Mouse (Mus musculus) monocyte, adult 59 days (primary cell): ENCODE measurements around the gene Pate3. TPM values are rescaled to one million over a fixed set of nuclear protein-coding genes. Genes with fewer than 3 reads are reported as not detected.

Experiments
- total RNA-seq, 2 experiments: library from RNA; stranded (reverse); gene quantifications; one replicate each; pipeline ENCODE4 v1.2.4; 2023

Gene Pate3
- not detected for total RNA-seq

GRCm38 (mm10) chr9:35648102-35648501, at the start of gene Pate3:
Gene Pate3, minus strand, starts transcription at chr9:35648202.

GRCm38 (mm10) chr9:35687013-35687412, 39.0 kb upstream of the Pate3 start, which contains the start of gene Pate1:
Gene Pate1, minus strand, starts transcription at chr9:35687390.

DNA sequence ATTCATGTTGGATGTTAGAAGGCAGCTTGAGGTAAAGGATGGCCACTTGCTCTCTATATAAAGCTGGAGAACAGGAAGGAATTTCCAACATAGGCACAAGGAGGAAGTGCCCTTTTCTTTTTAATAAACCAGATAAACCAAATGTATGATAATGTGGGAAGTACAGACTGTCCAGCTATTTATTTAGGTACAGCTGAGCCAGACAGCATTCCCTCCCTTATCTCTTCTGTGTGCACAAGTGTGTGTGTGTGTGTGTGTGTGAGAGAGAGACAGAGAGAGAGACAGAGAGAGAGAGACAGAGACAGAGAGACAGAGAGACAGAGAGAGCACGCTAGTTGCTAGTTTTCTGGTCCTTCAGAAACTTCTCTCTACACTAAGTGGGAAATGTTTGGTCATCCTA, 36.2 kb downstream of the Pate3 start, which contains the start of gene Pate4:
Gene Pate4, minus strand, starts transcription at position 101 of the 400 bp plus-strand sequence.

Other genes with a start within 250 kb of the Pate3 start
- gene Cdon, start 227.1 kb downstream of the Pate3 start, total RNA-seq, result 1 to 10 TPM; 2.7 to 2.9 TPM
- gene Gm1113, start 129.9 kb downstream of the Pate3 start, total RNA-seq, result not detected
- gene Ddx25, start 89.7 kb downstream of the Pate3 start, total RNA-seq, result not detected
- gene Pus3, start 89.6 kb downstream of the Pate3 start, total RNA-seq, result 1 to 10 TPM; 8.0 to 9.8 TPM
- gene Pate2, start 77.9 kb downstream of the Pate3 start, total RNA-seq, result not detected
- gene Hyls1, start 77.8 kb downstream of the Pate3 start, total RNA-seq, result 1 to 10 TPM; 4.4 to 5.8 TPM
- gene Pate4, start 36.3 kb downstream of the Pate3 start, total RNA-seq, result not detected
- not detected for gene Pate1, start 39.2 kb upstream of the Pate3 start, total RNA-seq
- not detected for gene Gm17677, start 92.8 kb upstream of the Pate3 start, total RNA-seq
- not detected for gene Gm17727, start 129.9 kb upstream of the Pate3 start, total RNA-seq
- gene Gm27235, start 141.9 kb upstream of the Pate3 start, total RNA-seq, result not detected
- not detected for gene D730048I06Rik, start 141.9 kb upstream of the Pate3 start, total RNA-seq
- not detected for gene 9230110F15Rik, start 195.9 kb upstream of the Pate3 start, total RNA-seq